Mouse (Mus musculus) MEL (cell line): ENCODE results near the gene Serpina3b. TPM values are rescaled to one million over a fixed set of nuclear protein-coding genes. Genes with fewer than 3 reads are reported as not detected.

Source experiments
- DNase-seq: peaks from one replicate; pipeline ENCODE4 v3.0.0; 2011; ENCODE audit warnings: low read depth, low spot score
- H3K27ac ChIP-seq: 2 replicates; pipeline ENCODE4 v1.5.1; 2012; ENCODE audit warnings: low read depth, mild to moderate bottlenecking, control low read depth, low read length, moderate library complexity; ENCODE audit not compliant: control insufficient read depth
- H3K27me3 ChIP-seq, 2 experiments: fragments of 150-350 bp in 1 of 2; sonication (generic) in 1 of 2; 2 replicates each; pipeline ENCODE4 v1.6.1; 2012; ENCODE audit warnings: low read length in 2 of 2, mild to moderate bottlenecking in 2 of 2, improper control_type of control experiment in 1 of 2, moderate library complexity in 1 of 2; ENCODE audit not compliant: insufficient read depth in 2 of 2, control insufficient read depth in 1 of 2
- H3K36me3 ChIP-seq, 2 experiments: 2 replicates each; pipeline ENCODE4 v1.6.1; 2012 to 2014; ENCODE audit warnings: low read length in 2 of 2, improper control_type of control experiment in 1 of 2, inconsistent platforms in 1 of 2, mild to moderate bottlenecking in 1 of 2; ENCODE audit not compliant: insufficient read depth in 2 of 2, control insufficient read depth in 1 of 2
- H3K4me1 ChIP-seq, 2 experiments: fragments of 150-350 bp in 1 of 2; sonication (generic) in 1 of 2; 2 replicates each; pipeline ENCODE4 v1.6.1; 2012; ENCODE audit warnings: low read length in 2 of 2, improper control_type of control experiment in 1 of 2, mild to moderate bottlenecking in 1 of 2; ENCODE audit not compliant: insufficient read depth in 2 of 2, control insufficient read depth in 1 of 2
- H3K4me3 ChIP-seq, 2 experiments: fragments of 150-350 bp in 1 of 2; sonication (generic) in 1 of 2; 2 replicates each; pipeline ENCODE4 v1.5.1; 2012; ENCODE audit warnings: low read depth in 2 of 2, low read length in 2 of 2, mild to moderate bottlenecking in 2 of 2, moderate library complexity in 2 of 2, control low read depth in 1 of 2, improper control_type of control experiment in 1 of 2; ENCODE audit not compliant: control insufficient read depth in 1 of 2, insufficient read depth in 1 of 2
- H3K79me2 ChIP-seq: 2 replicates; pipeline ENCODE4 v1.6.1; 2012; ENCODE audit warnings: mild to moderate bottlenecking, low read length, moderate library complexity; ENCODE audit not compliant: control insufficient read depth, poor library complexity, insufficient read depth
- H3K9ac ChIP-seq: 2 replicates; pipeline ENCODE4 v1.6.1; 2012; ENCODE audit warnings: low read depth, mild to moderate bottlenecking, control low read depth, low read length, moderate library complexity; ENCODE audit not compliant: control insufficient read depth, poor library complexity, severe bottlenecking
- H3K9me3 ChIP-seq: fragments of 150-350 bp; sonication (generic); replicated peaks from 2 replicates; pipeline ENCODE4 v1.6.1; 2012; ENCODE audit warnings: mild to moderate bottlenecking, low read length, improper control_type of control experiment, moderate library complexity; ENCODE audit not compliant: insufficient read depth
- CHD2 ChIP-seq: IDR thresholded peaks from 2 replicates; pipeline ENCODE4 v1.6.1; 2011; ENCODE audit warnings: low read length, improper control_type of control experiment
- E2F4 ChIP-seq: IDR thresholded peaks from 2 replicates; pipeline ENCODE4 v1.6.1; 2011; ENCODE audit warnings: low read depth, low read length, improper control_type of control experiment, borderline replicate concordance
- ELF1 ChIP-seq: IDR thresholded peaks from 2 replicates; pipeline ENCODE4 v1.6.1; 2014; ENCODE audit warnings: low read depth, mild to moderate bottlenecking, inconsistent platforms, low read length, improper control_type of control experiment, moderate library complexity
- EP300 ChIP-seq, 2 experiments: IDR thresholded peaks; 2 replicates each; pipeline ENCODE4 v1.6.1; 2011; ENCODE audit warnings: improper control_type of control experiment in 2 of 2, low read length in 2 of 2, low read depth in 1 of 2, mild to moderate bottlenecking in 1 of 2
- JUND ChIP-seq: IDR thresholded peaks from 2 replicates; pipeline ENCODE4 v1.6.1; 2011; ENCODE audit warnings: low read depth, mild to moderate bottlenecking, improper control_type of control experiment, low read length
- KAT2A ChIP-seq: conservative IDR thresholded peaks from 2 replicates; pipeline ENCODE4 v1.6.1; 2012; ENCODE audit warnings: low read depth, low read length, improper control_type of control experiment, inconsistent platforms
- MAFK ChIP-seq: IDR thresholded peaks from 2 replicates; pipeline ENCODE4 v1.6.1; 2011; ENCODE audit warnings: low read depth, mild to moderate bottlenecking, low read length, improper control_type of control experiment, borderline replicate concordance
- MXI1 ChIP-seq: IDR thresholded peaks from 2 replicates; pipeline ENCODE4 v1.6.1; 2011; ENCODE audit warnings: mild to moderate bottlenecking, low read depth, low read length, improper control_type of control experiment
- NELFE ChIP-seq: IDR thresholded peaks from 2 replicates; pipeline ENCODE4 v1.6.1; 2011; ENCODE audit warnings: low read depth, low read length, improper control_type of control experiment
- POLR2A ChIP-seq, 2 experiments: IDR thresholded peaks; 2 replicates each; pipeline ENCODE4 v1.6.1; 2011 to 2012; ENCODE audit warnings: low read length in 2 of 2, mild to moderate bottlenecking in 2 of 2, control low read depth in 1 of 2, improper control_type of control experiment in 1 of 2, low read depth in 1 of 2, moderate library complexity in 1 of 2; ENCODE audit not compliant: control insufficient read depth in 1 of 2, insufficient read depth in 1 of 2, poor library complexity in 1 of 2
- POLR2AphosphoS2 ChIP-seq: IDR thresholded peaks from 2 replicates; pipeline ENCODE4 v1.6.1; 2011; ENCODE audit warnings: low read length, improper control_type of control experiment
- RAD21 ChIP-seq: IDR thresholded peaks from 2 replicates; pipeline ENCODE4 v1.6.1; 2011; ENCODE audit warnings: mild to moderate bottlenecking, low read depth, low read length, improper control_type of control experiment
- SIN3A ChIP-seq: IDR thresholded peaks from 2 replicates; pipeline ENCODE4 v1.6.1; 2012; ENCODE audit warnings: low read length, improper control_type of control experiment, inconsistent platforms
- SMC3 ChIP-seq: IDR thresholded peaks from 2 replicates; pipeline ENCODE4 v1.6.1; 2011; ENCODE audit warnings: low read depth, low read length, improper control_type of control experiment
- TAL1 ChIP-seq: IDR thresholded peaks from 2 replicates; pipeline ENCODE4 v1.6.1; 2012; ENCODE audit warnings: mild to moderate bottlenecking, inconsistent platforms, low read length, moderate library complexity, mixed read lengths
- USF1 ChIP-seq: IDR thresholded peaks from 2 replicates; pipeline ENCODE4 v1.6.1; 2014; ENCODE audit warnings: low read depth, mild to moderate bottlenecking, inconsistent platforms, low read length, improper control_type of control experiment, moderate library complexity
- ZKSCAN1 ChIP-seq: IDR thresholded peaks from 2 replicates; pipeline ENCODE4 v1.6.1; 2012; ENCODE audit warnings: low read depth, mild to moderate bottlenecking, inconsistent platforms, low read length, improper control_type of control experiment, moderate library complexity
- polyA plus RNA-seq, 2 experiments: library from polyadenylated mRNA; stranded (reverse) in 1 of 2; unstranded in 1 of 2; fragments of >175 nt in 1 of 2; fragments of >200 nt in 1 of 2; gene quantifications; 2 replicates each; pipeline versions ENCODE4 v1.2.1 to v1.2.4; 2012; ENCODE audit warnings: low replicate concordance in 2 of 2, low read depth in 1 of 2; ENCODE audit not compliant: insufficient read length in 2 of 2, insufficient read depth in 1 of 2, missing spikeins in 1 of 2
- total RNA-seq: library from RNA; depleted of rRNA; stranded (reverse); fragments of 300-350 nt; gene quantifications from 2 replicates; pipeline ENCODE4 v1.2.3, GENCODE M21; 2012

Serpina3b gene
- total and polyA plus RNA-seq, 3 experiments: not detected

GRCm38 (mm10) chr12:104114921-104115579, 12.7 kb upstream of the Serpina3b start:
- Histone ChIP-seq H3K9me3 (no peaks in the 10 kb centered on the region), H3K79me2 (no peaks in the 10 kb centered on the region), H3K36me3 (no peaks in the 10 kb centered on the region), H3K27me3 (no peaks in the 10 kb centered on the region), H3K27ac (no peak overlapping the region), H3K4me3 (no peak overlapping the region), H3K4me1 (no peaks in the 10 kb centered on the region), H3K9ac (no peak overlapping the region)
- no peak for TF ChIP-seq ZKSCAN1
- TF ChIP-seq NELFE: no peak
- no peak for TF ChIP-seq CHD2
- no peak for TF ChIP-seq MAFK
- no peak for TF ChIP-seq POLR2AphosphoS2
- no peak for DNase-seq

GRCm38 (mm10) chr12:104123097-104123496, 4.7 kb upstream of the Serpina3b start:
- Histone ChIP-seq H3K4me3 (no peak overlapping the region), H3K27me3 (no peaks in the 10 kb centered on the region), H3K27ac (no peak overlapping the region), H3K36me3 (no peaks in the 10 kb centered on the region)
- peak; percentile 16 for DNase-seq
- no peak for TF ChIP-seq MXI1
- no peak for TF ChIP-seq JUND
- TF ChIP-seq POLR2A (IDR thresholded peaks at IDR 0.05; ENCODE audit: control insufficient read depth in 1 of 2, insufficient read depth in 1 of 2, low read depth in 1 of 2, low read length in 2 of 2, poor library complexity in 1 of 2): no peak
- no peak for TF ChIP-seq ELF1
- no peak for TF ChIP-seq EP300 (IDR thresholded peaks at IDR 0.05; ENCODE audit: low read depth in 1 of 2, low read length in 2 of 2)
- TF ChIP-seq ZKSCAN1: no peak
- TF ChIP-seq E2F4: no peak
- no peak for TF ChIP-seq SIN3A
- TF ChIP-seq, all 39 proteins: peak for 0
- no peaks in the 10 kb centered on the region for H3K79me2 ChIP-seq
- H3K9me3 ChIP-seq: no peaks in the 10 kb centered on the region
- no peaks in the 10 kb centered on the region for H3K4me1 ChIP-seq
- H3K9ac ChIP-seq: no peak overlapping the region

DNA sequence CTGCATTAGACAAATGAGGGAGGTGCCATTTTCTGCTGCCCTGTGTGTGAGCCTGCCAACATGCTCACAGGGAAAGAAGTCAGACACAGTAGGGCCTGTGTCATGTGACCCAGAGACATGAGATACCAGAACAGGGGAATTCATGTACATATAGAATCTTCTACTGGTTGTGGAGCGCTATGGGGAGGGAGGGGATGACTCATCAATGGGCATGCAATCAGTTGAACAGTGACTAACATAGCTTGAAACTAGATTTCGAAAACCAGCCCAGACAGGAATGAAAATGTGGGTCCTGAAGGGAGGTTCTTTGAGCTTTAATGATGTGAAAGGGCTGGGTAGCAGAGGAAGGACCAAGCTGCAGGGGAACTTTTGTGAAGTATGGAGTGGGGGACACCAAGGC, 3.8 kb upstream of the Serpina3b start:
- H3K4me1 ChIP-seq: no peaks in the 10 kb centered on the region
- H3K9me3 ChIP-seq: no peaks in the 10 kb centered on the region
- H3K36me3 ChIP-seq: no peaks in the 10 kb centered on the region
- peak; percentile 18 for DNase-seq
- no peaks in the 10 kb centered on the region for H3K79me2 ChIP-seq
- H3K27me3 ChIP-seq: no peaks in the 10 kb centered on the region
- no peak overlapping the region for H3K9ac ChIP-seq
- no peak overlapping the region for H3K4me3 ChIP-seq
- H3K27ac ChIP-seq: no peak overlapping the region
- TF ChIP-seq KAT2A (no peak), RAD21 (no peak), TAL1 (no peak), USF1 (peak; percentile 40; the same call in 1 of the 2 replicates), CHD2 (no peak), POLR2A (IDR thresholded peaks at IDR 0.05; ENCODE audit: control insufficient read depth in 1 of 2, insufficient read depth in 1 of 2, low read depth in 1 of 2, low read length in 2 of 2, poor library complexity in 1 of 2) (no peak), SMC3 (no peak)
